Mouse (Mus musculus): ENCODE data around the gene Slc22a21.

Slc22a21 gene

GRCm38 (mm10) chr11:53903781-53904533, 76.2 kb downstream of the Slc22a21 start:
- DNase-seq (ENCODE audit: low read depth, low spot score): no peak

- DNase-seq (ENCODE audit: low read depth, low spot score): no peak
Observed at GRCm38 (mm10) chr11:53902741-53903140, 77.4 kb downstream of the Slc22a21 start.

GRCm38 (mm10) chr11:53900991-53901390, 79.1 kb downstream of the Slc22a21 start:
- DNase-seq (ENCODE audit: low read depth, low spot score): no peak

GRCm38 (mm10) chr11:53899981-53900380, 80.2 kb downstream of the Slc22a21 start:
- DNase-seq (ENCODE audit: low read depth, low spot score): no peak
